Mouse (Mus musculus) bone marrow macrophage, adult 2 months (primary cell): ENCODE data around the gene Gm10639. TPM values are rescaled to one million over a fixed set of nuclear protein-coding genes. Genes with fewer than 3 reads are reported as not detected.
"Not testable (repeated sequence)": the region's sequence is repeated elsewhere in the genome, so short reads cannot be mapped to it uniquely, and the experiment has no call there.

Experiments used
- H3K27ac ChIP-seq: 2 replicates; pipeline ENCODE4 v1.5.1; 2012; ENCODE audit warnings: low read depth, low read length; ENCODE audit not compliant: insufficient read depth
- H3K4me1 ChIP-seq: 2 replicates; pipeline ENCODE4 v1.6.1; 2012; ENCODE audit warnings: low read length; ENCODE audit not compliant: control insufficient read depth, insufficient read depth
- H3K4me3 ChIP-seq: 2 replicates; pipeline ENCODE4 v1.5.1; 2012; ENCODE audit warnings: mild to moderate bottlenecking, low read length, moderate library complexity; ENCODE audit not compliant: insufficient read depth
- CTCF ChIP-seq: IDR thresholded peaks from 2 replicates; pipeline ENCODE4 v1.5.1; 2012; ENCODE audit warnings: low read depth, mild to moderate bottlenecking, low read length, moderate library complexity
- POLR2A ChIP-seq: IDR thresholded peaks from 2 replicates; pipeline ENCODE4 v1.6.1; 2012; ENCODE audit warnings: mild to moderate bottlenecking, low read depth, low read length, borderline replicate concordance
- polyA plus RNA-seq: library from polyadenylated mRNA; stranded (reverse); fragments of >200 nt; gene quantifications from 2 replicates; pipeline ENCODE4 v1.2.4, GENCODE M21; 2012; ENCODE audit not compliant: missing spikeins, insufficient read depth, insufficient read length

Gm10639 gene
- polyA plus RNA-seq, 1 experiment: not detected

DNA sequence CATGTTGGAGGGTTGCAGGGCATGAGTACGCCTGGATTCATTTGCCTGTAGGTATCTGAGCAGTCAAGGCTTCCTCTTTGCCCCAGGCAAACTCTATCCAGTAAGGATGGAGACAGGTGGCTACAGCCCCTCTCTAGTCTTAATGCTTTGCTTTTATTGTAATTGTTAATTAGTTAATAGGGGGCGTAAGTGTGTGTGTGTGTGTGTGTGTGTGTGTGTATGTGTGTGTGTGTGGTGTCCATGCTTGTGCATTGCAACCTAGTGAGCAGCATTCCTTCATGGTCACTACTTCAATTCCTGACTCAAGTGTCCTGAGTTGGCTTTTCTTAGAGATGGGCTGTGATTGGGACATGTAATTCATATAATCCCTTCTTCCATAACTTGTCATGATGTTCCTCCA lies 25.0 kb downstream of the Gm10639 start, which contains the start of gene Omt2a:
Gene Omt2a (minus strand): TSS at position 101 of the 400 bp plus-strand sequence.
- no peak within 1 kb of the TSS for H3K4me3 ChIP-seq
- no peak for TF ChIP-seq CTCF
- H3K27ac ChIP-seq: no peak within 1 kb of the TSS
- H3K4me1 ChIP-seq: peaks cover 2% of the 10 kb centered on the region; the same call in 1 of the 2 replicates

- TF ChIP-seq CTCF (no peak), POLR2A (no peak)
- no peak overlapping the region for H3K4me3 ChIP-seq
- peaks cover 2% of the 10 kb centered on the region; the same call in 1 of the 2 replicates for H3K4me1 ChIP-seq
- H3K27ac ChIP-seq: no peak overlapping the region
Measured at GRCm38 (mm10) chr9:78319499-78319898, 29.8 kb downstream of the Gm10639 start.

DNA sequence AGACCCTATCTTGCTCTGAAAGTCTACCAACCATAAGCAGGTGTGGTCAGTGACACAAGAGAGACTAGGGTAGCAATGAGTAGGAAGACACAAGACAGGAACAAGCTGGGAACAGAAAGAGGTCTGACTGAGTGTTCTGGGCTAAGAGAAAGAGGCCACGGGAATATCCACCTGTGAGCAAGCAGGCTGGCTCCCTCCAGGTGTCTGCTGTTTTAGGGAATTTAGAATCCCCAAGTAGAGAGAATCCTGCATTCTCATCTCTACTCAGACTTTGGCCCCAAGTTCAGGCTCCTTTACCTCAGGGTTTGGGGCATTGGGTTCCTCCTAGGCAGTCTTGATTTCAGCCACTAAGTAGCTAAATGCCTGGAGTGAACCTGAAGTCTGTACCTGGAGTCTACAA lies 37.6 kb downstream of the Gm10639 start, which contains the start of gene Omt2b:
Gene Omt2b (plus strand): TSS at position 301 of the 400 bp plus-strand sequence.
- not testable (repeated sequence) for H3K27ac ChIP-seq, H3K4me1 ChIP-seq, H3K4me3 ChIP-seq

GRCm38 (mm10) chr9:78337050-78337449 lies 47.3 kb downstream of the Gm10639 start:
- not testable (repeated sequence) for H3K4me3 ChIP-seq, H3K4me1 ChIP-seq, H3K27ac ChIP-seq

DNA sequence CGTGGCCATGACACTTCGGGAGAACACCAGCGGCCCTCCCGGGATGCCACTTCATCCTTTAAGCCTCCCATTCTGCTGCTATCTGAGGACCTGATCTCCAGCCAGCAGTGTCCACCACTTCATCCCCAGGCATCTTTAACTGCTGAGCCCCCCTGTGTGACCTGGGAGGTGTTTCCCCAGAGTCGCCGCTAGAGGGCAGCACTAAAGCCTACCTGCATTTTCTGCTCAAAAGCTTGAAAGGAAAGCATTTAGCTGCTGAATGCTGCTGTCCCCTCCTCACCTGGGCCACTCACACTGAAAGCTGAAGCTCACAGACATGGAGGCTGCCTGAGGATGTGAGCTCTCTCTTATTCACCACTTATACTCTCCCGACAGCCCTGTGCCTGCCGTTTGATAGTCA lies 50.6 kb downstream of the Gm10639 start:
- not testable (repeated sequence) for H3K4me1 ChIP-seq, H3K4me3 ChIP-seq, H3K27ac ChIP-seq
- peak; percentile 82 for TF ChIP-seq CTCF

DNA sequence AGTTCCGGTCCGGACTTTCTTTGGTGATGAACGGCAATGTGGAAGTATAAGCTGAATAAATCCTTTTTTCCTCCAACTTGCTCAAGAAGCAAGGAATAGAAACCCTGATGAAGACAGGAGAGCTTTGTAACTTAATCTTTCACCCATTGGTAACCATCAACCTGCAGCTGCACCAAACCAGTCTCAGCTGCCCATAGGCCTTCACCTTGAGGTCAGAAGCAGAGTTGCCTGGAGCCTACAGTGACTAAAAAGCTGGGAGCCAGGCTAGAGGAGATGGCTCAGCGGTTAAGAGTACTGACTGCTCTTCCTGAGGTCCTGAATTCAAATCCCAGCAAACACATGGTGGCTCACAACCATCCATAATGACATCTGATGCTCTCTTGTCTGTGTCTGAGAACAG lies 52.8 kb downstream of the Gm10639 start:
- not testable (repeated sequence) for H3K4me1 ChIP-seq, H3K4me3 ChIP-seq, H3K27ac ChIP-seq

DNA sequence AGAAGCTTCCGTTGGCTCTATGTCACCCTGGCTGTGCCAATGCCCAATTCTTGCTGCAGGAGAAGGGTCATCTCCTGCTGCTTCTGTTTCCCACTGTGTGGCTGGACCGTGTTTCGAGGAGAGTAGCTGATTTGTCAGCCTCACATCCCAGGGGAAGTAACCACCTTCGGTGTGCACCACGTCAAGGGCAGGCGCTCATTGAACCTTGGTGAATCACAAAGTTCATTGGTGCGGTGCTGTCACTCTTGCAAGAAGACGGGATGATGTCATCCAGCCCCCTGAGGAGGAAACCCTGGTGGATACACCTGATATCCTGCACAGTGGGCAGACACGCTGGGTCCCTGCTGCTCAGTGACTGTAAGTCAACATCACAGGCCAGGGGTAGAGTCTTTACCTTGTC lies 53.3 kb downstream of the Gm10639 start:
- not testable (repeated sequence) for H3K4me1 ChIP-seq, H3K27ac ChIP-seq, H3K4me3 ChIP-seq

DNA sequence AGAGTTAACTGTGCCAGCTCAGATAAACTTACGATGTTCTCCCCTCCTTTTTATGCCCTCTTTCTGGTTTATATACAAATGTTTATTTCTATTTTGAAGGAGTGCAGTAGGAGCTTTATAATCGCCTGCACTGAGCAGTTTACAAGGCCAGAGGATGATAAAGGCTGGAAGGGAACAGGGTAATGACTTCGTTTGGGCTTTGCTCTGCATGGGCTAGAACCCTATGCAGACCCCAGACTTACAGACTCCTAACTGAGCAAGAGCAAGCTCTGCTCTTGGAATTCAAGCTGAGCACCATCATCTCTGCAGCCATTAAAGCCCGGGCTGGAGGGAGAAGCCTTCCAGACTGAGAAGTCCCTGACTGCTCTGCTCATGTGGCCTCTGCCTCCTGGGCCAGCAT lies 55.5 kb downstream of the Gm10639 start:
- H3K4me1 ChIP-seq, H3K27ac ChIP-seq, H3K4me3 ChIP-seq: not testable (repeated sequence)

GRCm38 (mm10) chr9:78347004-78347403 lies 57.3 kb downstream of the Gm10639 start:
- Histone ChIP-seq H3K4me3 (no peak overlapping the region), H3K27ac (no peak overlapping the region), H3K4me1 (no peaks in the 10 kb centered on the region)
- no peak for TF ChIP-seq POLR2A
- TF ChIP-seq CTCF: no peak

- not testable (repeated sequence) for H3K4me3 ChIP-seq, H3K4me1 ChIP-seq, H3K27ac ChIP-seq
Measured at GRCm38 (mm10) chr9:78348206-78349004, 58.7 kb downstream of the Gm10639 start.

GRCm38 (mm10) chr9:78349141-78349540 lies 59.4 kb downstream of the Gm10639 start:
- not testable (repeated sequence) for H3K4me1 ChIP-seq, H3K27ac ChIP-seq, H3K4me3 ChIP-seq

- H3K27ac ChIP-seq, H3K4me3 ChIP-seq, H3K4me1 ChIP-seq: not testable (repeated sequence)
Measured at GRCm38 (mm10) chr9:78350007-78350406, 60.3 kb downstream of the Gm10639 start.
